Mouse (Mus musculus): ENCODE results near the gene Hist1h4j. TPM values are rescaled to one million over a fixed set of nuclear protein-coding genes. Genes with fewer than 3 reads are reported as not detected.
"Not testable (repeated sequence)": the region's sequence is repeated elsewhere in the genome, so short reads cannot be mapped to it uniquely, and the experiment has no call there.

Hist1h4j gene
- 1 to 10 TPM; 5.4 TPM for total RNA-seq (2021)
- long read RNA-seq, experiment 1, result 0 reads
- long read RNA-seq, experiment 2, partial matches to known transcripts, result 0 of 1 reads
- long read RNA-seq, experiment 2, other reads (novel, unspliced or antisense), result 0 of 1 reads

DNA sequence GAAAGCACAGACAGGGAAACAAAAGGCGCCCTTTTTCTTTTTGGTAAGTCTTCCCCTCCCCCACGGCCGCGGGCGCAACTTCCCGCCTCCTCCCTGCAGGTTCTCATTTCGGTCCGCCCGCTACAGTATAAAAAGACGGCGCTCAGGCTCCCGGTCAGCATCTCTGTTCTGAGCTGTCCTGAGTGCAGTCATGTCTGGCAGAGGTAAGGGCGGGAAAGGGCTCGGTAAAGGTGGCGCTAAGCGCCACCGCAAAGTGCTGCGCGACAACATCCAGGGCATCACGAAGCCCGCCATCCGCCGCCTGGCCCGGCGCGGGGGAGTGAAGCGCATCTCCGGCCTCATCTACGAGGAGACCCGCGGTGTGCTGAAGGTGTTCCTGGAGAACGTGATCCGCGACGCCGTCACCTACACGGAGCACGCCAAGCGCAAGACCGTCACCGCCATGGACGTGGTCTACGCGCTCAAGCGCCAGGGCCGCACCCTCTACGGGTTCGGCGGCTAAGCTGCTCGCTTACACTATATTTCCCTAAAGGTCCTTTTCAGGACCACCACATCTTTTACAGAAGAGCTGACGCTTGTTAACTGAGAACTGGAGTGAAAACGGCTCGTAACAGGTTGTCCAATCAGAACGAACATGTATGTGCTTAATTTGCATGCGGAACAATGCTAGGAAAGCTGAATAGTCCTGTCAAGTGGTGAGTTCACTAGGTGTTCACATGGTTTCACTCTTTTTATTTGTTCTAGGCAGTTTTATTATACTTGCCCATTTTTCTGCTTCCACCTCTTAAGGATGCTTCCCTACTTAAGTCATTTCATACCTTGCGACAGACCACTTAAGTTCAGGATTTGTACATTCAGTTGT lies at the start of gene Hist1h4j:
Gene Hist1h4j, plus strand, starts transcription at position 159 of the 862 bp plus-strand sequence.
- peak; percentile 48 to 49 for DNase-seq (ENCODE audit: low spot score in 2 of 2)

- no peak for DNase-seq (ENCODE audit: low spot score in 2 of 2)
These were observed 37.1 kb upstream of the Hist1h4j start, which contains the start of gene Olfr1359 for GRCm38 (mm10) chr13:21697811-21698210. Olfr1359 (plus strand) TSS chr13:21698111.

- no peak for DNase-seq (ENCODE audit: low spot score in 2 of 2)
These were observed 28.2 kb upstream of the Hist1h4j start for GRCm38 (mm10) chr13:21706669-21707068.

DNA sequence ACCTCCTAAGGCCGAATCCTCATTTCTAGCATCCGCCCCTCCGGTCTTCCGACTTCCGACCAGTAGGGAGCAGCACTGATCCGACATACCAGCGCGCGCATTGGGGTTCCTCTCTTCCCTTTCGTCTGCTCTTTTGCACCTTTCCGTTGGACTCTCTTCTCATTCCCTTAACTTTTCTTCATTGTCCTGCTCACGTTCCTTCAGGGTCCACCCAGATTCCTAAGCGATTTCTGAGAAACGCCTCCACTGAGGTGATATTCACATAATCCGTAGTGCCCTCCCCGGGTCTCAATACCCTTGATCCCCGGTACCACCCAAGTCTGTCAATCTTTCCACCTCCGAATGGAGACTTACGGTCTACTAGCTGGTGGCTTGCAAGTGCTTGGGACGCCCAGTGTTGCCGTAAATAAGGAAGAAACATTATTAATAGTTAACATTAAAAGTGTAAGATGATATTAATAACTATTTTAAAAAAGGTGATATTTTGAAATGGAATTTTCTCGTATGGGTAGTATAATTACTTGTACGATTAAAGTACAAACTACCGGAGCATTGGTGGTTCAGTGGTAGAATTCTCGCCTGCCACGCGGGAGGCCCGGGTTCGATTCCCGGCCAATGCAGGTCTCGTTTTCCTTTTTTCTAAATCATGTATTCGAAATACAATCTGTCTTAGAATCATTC lies 24.7 kb upstream of the Hist1h4j start:
- peak; percentile 84 to 88 for DNase-seq (ENCODE audit: low spot score in 2 of 2)

DNA sequence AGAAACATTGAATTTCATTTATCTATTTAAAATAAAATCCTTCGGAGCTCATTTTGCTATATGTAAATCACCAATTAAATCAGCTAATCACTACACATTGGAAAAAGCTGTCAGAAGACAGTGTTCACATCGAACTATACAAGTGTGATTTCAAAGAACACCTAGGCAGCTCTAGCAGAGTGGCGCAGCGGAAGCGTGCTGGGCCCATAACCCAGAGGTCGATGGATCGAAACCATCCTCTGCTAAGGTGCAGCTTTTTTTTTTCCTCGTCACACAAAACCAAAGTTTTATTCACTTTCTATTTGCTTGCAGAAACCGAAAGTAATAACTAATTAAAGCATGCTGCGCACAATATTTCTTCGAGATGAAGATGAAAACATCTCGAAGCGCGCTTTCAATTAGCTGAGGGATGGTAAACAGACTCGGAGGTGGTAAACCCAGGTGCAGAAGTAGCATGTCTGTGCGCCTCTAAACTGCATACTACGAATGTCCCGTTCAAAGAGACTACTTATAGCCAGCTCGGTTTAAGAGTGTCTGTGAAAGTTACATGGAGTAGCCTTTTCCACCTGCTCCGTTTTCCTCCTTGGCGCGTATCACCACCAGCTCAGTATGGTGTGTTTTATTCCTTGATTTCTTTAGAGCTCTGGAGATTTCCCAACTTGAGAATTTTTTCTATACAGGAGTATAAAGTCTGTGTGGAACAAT lies 23.9 kb upstream of the Hist1h4j start:
- DNase-seq (ENCODE audit: low spot score in 2 of 2), result peak; percentile 74 to 87

GRCm38 (mm10) chr13:21711698-21712097 lies 23.2 kb upstream of the Hist1h4j start:
- no peak for DNase-seq (ENCODE audit: low spot score in 2 of 2)

DNA sequence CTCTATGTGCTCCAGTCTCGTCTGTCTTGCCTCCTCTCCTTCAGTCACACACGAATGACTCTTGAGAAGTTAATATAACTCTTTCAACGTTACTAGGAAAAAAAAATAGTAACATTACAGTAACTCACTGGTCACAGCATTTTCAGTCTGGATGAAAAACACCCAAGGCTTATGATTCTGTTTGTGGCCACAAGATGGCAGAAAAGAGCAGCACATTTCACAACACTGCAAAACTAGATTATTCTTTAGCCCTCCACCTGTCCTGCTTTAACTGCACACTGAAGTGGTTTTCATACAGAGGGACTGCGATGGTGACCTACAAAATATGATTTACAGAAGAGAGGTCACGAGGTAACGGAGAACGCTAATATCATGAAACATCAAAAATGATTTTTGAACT lies 20.1 kb upstream of the Hist1h4j start:
- peak; percentile 45 to 49 for DNase-seq (ENCODE audit: low spot score in 2 of 2)

- no peak for DNase-seq (ENCODE audit: low spot score in 2 of 2)
These were observed 19.6 kb upstream of the Hist1h4j start for GRCm38 (mm10) chr13:21715131-21715863.

- peak; percentile 35 to 73 for DNase-seq (ENCODE audit: low spot score in 2 of 2)
These were observed 18.9 kb upstream of the Hist1h4j start, which contains the start of the genes Hist1h2bl and Hist1h2ai for GRCm38 (mm10) chr13:21715864-21716539. Hist1h2bl (minus strand) TSS chr13:21716143. Hist1h2ai (plus strand) TSS chr13:21716422.

- peak in 1 of 2 experiments; percentile 11 for DNase-seq (ENCODE audit: low spot score in 2 of 2)
These were observed 18.1 kb upstream of the Hist1h4j start for GRCm38 (mm10) chr13:21716540-21717391.

DNA sequence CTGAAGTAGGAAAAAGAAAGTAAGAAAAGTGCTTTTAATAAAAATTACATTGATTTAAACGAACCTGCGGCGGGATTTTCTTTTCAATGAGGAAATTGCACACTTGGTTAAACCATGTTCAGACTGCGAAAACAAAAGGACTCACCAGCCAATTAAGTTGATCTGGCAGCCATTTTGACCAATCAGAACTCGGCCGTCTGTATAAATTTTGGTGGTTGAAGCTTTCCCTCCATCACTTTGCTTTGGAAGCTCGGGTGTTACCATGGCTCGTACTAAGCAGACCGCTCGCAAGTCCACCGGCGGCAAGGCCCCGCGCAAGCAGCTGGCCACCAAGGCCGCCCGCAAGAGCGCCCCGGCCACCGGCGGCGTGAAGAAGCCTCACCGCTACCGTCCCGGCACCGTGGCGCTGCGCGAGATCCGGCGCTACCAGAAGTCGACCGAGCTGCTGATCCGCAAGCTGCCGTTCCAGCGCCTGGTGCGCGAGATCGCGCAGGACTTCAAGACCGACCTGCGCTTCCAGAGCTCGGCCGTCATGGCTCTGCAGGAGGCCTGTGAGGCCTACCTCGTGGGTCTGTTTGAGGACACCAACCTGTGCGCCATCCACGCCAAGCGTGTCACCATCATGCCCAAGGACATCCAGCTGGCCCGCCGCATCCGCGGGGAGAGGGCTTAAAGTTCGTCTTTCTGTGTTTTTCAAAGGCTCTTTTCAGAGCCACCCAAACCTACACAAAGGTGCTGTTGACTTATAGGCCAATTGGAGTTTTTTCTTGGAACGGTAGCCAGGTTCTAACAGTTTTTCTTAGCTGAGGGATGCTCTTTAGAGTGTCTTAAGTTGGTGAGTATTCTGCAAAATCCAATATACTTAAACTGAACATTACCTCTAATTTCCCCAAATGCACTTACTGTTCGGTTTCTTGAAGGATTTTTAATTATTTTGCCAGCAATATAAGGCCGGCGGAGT lies 17.2 kb upstream of the Hist1h4j start, which contains the start of gene Hist1h3h:
Gene Hist1h3h, plus strand, starts transcription at position 263 of the 961 bp plus-strand sequence.
- peak; percentile 62 to 67 for DNase-seq (ENCODE audit: low spot score in 2 of 2)

DNA sequence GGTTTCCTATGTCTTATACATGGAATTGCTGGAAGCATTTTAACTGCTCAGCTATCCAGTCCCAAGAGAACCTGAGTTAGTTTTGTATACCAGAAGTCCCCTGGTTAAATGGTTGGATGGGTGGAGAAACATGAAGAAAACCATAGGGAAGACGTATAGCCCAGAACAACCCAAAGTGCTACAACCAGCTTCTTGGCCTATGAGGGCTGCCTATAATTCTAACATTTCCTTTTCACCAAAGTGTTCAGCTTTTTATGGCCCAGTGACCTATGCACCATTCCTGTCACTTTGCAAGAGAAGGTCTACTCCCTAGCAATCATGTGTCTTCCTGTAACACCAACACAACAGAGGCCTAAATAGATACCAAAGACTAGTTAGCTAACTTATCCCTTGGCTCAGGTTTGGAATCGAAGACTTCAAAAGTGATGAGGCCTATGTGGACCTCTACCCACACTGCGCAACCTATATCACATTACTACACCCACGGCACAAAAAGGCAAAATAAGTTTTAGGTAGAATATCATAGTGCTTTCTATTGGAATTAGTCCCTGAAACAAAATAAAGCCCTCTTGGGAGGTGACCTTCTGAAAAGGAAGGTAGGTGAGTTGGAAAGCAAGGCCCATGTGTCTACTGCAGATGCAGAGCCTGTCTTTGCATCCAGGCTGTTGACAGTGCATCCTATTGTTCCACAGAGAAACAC lies 16.3 kb upstream of the Hist1h4j start:
- no peak for DNase-seq (ENCODE audit: low spot score in 2 of 2)

- not testable (repeated sequence) for DNase-seq (ENCODE audit: low spot score in 2 of 2)
These were observed 13.6 kb upstream of the Hist1h4j start for GRCm38 (mm10) chr13:21721107-21721756.

DNA sequence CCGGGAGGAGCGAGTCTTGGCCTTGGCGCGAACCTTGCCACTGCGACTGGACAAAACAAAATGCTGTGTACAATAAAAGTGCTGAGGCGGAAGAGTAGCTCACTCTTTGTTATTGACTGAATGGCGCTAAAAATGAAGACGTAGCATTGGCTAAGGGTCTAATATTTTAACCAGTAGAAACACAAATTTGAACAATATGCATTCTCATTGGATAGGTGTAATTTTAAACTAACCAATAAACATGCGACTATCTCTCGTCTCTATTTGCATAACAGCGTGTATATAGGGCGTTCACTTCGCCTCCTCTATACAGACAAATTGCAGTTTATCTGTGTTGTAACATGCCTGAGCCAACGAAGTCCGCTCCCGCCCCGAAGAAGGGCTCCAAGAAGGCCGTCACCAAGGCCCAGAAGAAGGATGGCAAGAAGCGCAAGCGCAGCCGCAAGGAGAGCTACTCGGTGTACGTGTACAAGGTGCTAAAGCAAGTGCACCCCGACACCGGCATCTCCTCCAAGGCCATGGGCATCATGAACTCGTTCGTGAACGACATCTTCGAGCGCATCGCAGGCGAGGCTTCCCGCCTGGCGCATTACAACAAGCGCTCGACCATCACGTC lies 13.0 kb upstream of the Hist1h4j start, which contains the start of gene Hist1h2bm:
Gene Hist1h2bm, plus strand, starts transcription at position 288 of the 616 bp plus-strand sequence.
- peak; percentile 30 to 44 for DNase-seq (ENCODE audit: low spot score in 2 of 2)

GRCm38 (mm10) chr13:21722373-21722925 lies 12.4 kb upstream of the Hist1h4j start:
- no peak for DNase-seq (ENCODE audit: low spot score in 2 of 2)
